Mouse (Mus musculus): ENCODE measurements around the gene Ptprg. TPM values are rescaled to one million over a fixed set of nuclear protein-coding genes. Genes with fewer than 3 reads are reported as not detected.
A peak's percentile ranks its signal among the peaks of the same experiment; 100 is the strongest.

Gene Ptprg
- polyA plus RNA-seq, 1 experiment from 2014 or later: 1.5 TPM

DNA sequence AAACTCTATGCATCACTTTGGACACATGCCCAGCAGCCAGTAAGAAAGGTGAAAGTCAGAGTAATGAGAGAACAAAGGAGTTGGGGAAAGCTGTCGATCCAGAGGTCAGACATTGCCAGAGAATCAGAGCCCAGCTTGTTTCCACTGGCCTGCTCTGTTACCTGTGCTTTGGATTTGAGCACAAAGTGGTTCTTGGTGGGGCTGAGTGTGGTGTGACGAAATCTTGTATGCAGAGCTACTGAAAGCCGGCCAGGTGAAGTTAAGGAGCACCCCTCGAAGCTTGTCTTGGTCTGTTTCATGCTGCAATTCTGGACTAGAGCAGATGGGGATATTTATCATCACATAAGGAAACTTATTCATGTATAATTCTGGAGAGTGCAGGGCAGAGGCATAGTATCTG, 145.5 kb downstream of the Ptprg start:
- WGBS (ENCODE audit: insufficient replicate concordance): 56% methylated on average over 4 of the region's 4 CpGs

DNA sequence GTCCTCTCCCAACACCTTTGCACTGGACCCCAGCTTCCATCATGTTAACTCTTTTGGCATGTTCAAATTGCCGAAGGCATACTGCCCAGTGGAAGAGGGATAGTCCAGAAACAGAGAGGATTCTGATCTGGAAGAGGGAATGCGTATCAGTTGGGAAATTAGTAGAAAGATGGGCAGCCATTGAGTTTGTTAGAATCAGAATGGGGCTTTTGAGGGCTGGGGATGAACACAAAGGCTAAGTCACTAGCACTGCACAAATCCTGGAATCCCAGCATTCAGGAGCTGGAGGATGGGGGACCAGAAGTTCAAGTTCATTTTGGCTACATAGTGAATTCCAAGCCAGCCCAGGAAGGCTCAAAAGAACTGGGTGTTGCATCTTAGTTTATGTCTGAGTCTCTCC, 146.3 kb downstream of the Ptprg start:
- Histone ChIP-seq H3K9me3 (replicated peaks; ENCODE audit: control insufficient read depth, low read length) (no peaks in the 10 kb centered on the region), H3K4me1 (ENCODE audit: control insufficient read depth, low read depth, low read length) (no peaks in the 10 kb centered on the region; the same call in 1 of the 2 replicates), H3K27me3 (ENCODE audit: control insufficient read depth, insufficient read depth, low read depth, low read length) (no peaks in the 10 kb centered on the region), H3K4me3 (ENCODE audit: low read depth, low read length) (no peak overlapping the region), H3K9ac (ENCODE audit: low read depth, low read length) (no peak overlapping the region), H3K4me2 (ENCODE audit: low read depth, low read length) (no peak overlapping the region), H3K36me3 (ENCODE audit: control insufficient read depth, insufficient read depth) (no peaks in the 10 kb centered on the region), H3K27ac (ENCODE audit: low read length) (no peak overlapping the region)
- WGBS (ENCODE audit: insufficient replicate concordance): 67% methylated on average over 2 of the region's 2 CpGs
- no peak for ATAC-seq (ENCODE audit: low read depth)

More for the DNA sequence above, 145.5 kb downstream of the Ptprg start:
- Histone ChIP-seq H3K9me3 (replicated peaks; ENCODE audit: control insufficient read depth, low read length) (no peaks in the 10 kb centered on the region), H3K9ac (ENCODE audit: low read depth, low read length) (no peak overlapping the region), H3K27ac (ENCODE audit: low read length) (no peak overlapping the region), H3K27me3 (ENCODE audit: control insufficient read depth, insufficient read depth, low read depth, low read length) (no peaks in the 10 kb centered on the region), H3K4me3 (ENCODE audit: low read depth, low read length) (no peak overlapping the region), H3K4me2 (ENCODE audit: low read depth, low read length) (no peak overlapping the region), H3K36me3 (ENCODE audit: control insufficient read depth, insufficient read depth) (no peaks in the 10 kb centered on the region), H3K4me1 (ENCODE audit: control insufficient read depth, low read depth, low read length) (no peaks in the 10 kb centered on the region; the same call in 1 of the 2 replicates)
- ATAC-seq (ENCODE audit: low read depth): no peak

GRCm38 (mm10) chr14:11701516-11702249, 148.4 kb downstream of the Ptprg start:
- Histone ChIP-seq H3K9me3 (replicated peaks; ENCODE audit: control insufficient read depth, low read length) (no peaks in the 10 kb centered on the region), H3K4me1 (ENCODE audit: control insufficient read depth, low read depth, low read length) (no peaks in the 10 kb centered on the region; the same call in 1 of the 2 replicates), H3K4me2 (ENCODE audit: low read depth, low read length) (no peak overlapping the region), H3K36me3 (ENCODE audit: control insufficient read depth, insufficient read depth) (no peaks in the 10 kb centered on the region), H3K9ac (ENCODE audit: low read depth, low read length) (no peak overlapping the region), H3K4me3 (ENCODE audit: low read depth, low read length) (no peak overlapping the region), H3K27me3 (ENCODE audit: control insufficient read depth, insufficient read depth, low read depth, low read length) (no peaks in the 10 kb centered on the region), H3K27ac (ENCODE audit: low read length) (no peak overlapping the region)
- peak; percentile 64 for ATAC-seq (ENCODE audit: low read depth)
- 54% methylated on average over 9 of the region's 9 CpGs for WGBS (ENCODE audit: insufficient replicate concordance)

- H3K4me1 ChIP-seq (ENCODE audit: control insufficient read depth, low read depth, low read length): no peaks in the 10 kb centered on the region; the same call in 1 of the 2 replicates
- H3K4me2 ChIP-seq (ENCODE audit: low read depth, low read length): no peak overlapping the region
- no peaks in the 10 kb centered on the region for H3K36me3 ChIP-seq (ENCODE audit: control insufficient read depth, insufficient read depth)
- no peaks in the 10 kb centered on the region for H3K27me3 ChIP-seq (ENCODE audit: control insufficient read depth, insufficient read depth, low read depth, low read length)
- no peak overlapping the region for H3K27ac ChIP-seq (ENCODE audit: low read length)
- no peak overlapping the region for H3K9ac ChIP-seq (ENCODE audit: low read depth, low read length)
- ATAC-seq (ENCODE audit: low read depth): no peak
- H3K4me3 ChIP-seq (ENCODE audit: low read depth, low read length): no peak overlapping the region
- no peaks in the 10 kb centered on the region for H3K9me3 ChIP-seq (replicated peaks; ENCODE audit: control insufficient read depth, low read length)
- WGBS (ENCODE audit: insufficient replicate concordance): 52% methylated on average over 11 of the region's 11 CpGs
These were observed 149.6 kb downstream of the Ptprg start for GRCm38 (mm10) chr14:11702770-11703477.

GRCm38 (mm10) chr14:11704871-11705270, 151.5 kb downstream of the Ptprg start:
- H3K9me3 ChIP-seq (replicated peaks; ENCODE audit: control insufficient read depth, low read length): no peaks in the 10 kb centered on the region
- no peak for ATAC-seq (ENCODE audit: low read depth)
- H3K36me3 ChIP-seq (ENCODE audit: control insufficient read depth, insufficient read depth): no peaks in the 10 kb centered on the region
- no peak overlapping the region for H3K4me3 ChIP-seq (ENCODE audit: low read depth, low read length)
- H3K9ac ChIP-seq (ENCODE audit: low read depth, low read length): no peak overlapping the region
- no peak overlapping the region for H3K27ac ChIP-seq (ENCODE audit: low read length)
- 46% methylated on average over 2 of the region's 2 CpGs for WGBS (ENCODE audit: insufficient replicate concordance)
- H3K4me2 ChIP-seq (ENCODE audit: low read depth, low read length): no peak overlapping the region
- no peaks in the 10 kb centered on the region for H3K27me3 ChIP-seq (ENCODE audit: control insufficient read depth, insufficient read depth, low read depth, low read length)
- no peaks in the 10 kb centered on the region; the same call in 1 of the 2 replicates for H3K4me1 ChIP-seq (ENCODE audit: control insufficient read depth, low read depth, low read length)

- no peak overlapping the region for H3K4me3 ChIP-seq (ENCODE audit: low read depth, low read length)
- no peak for ATAC-seq (ENCODE audit: low read depth)
- H3K36me3 ChIP-seq (ENCODE audit: control insufficient read depth, insufficient read depth): no peaks in the 10 kb centered on the region
- H3K27ac ChIP-seq (ENCODE audit: low read length): no peak overlapping the region
- no peaks in the 10 kb centered on the region for H3K4me1 ChIP-seq (ENCODE audit: control insufficient read depth, low read depth, low read length)
- H3K27me3 ChIP-seq (ENCODE audit: control insufficient read depth, insufficient read depth, low read depth, low read length): no peaks in the 10 kb centered on the region
- no peak overlapping the region for H3K4me2 ChIP-seq (ENCODE audit: low read depth, low read length)
- no peak overlapping the region for H3K9ac ChIP-seq (ENCODE audit: low read depth, low read length)
- WGBS (ENCODE audit: insufficient replicate concordance): 23% methylated on average over 2 of the region's 2 CpGs
- no peaks in the 10 kb centered on the region for H3K9me3 ChIP-seq (replicated peaks; ENCODE audit: control insufficient read depth, low read length)
These were observed 156.0 kb downstream of the Ptprg start for GRCm38 (mm10) chr14:11709352-11709751.

- no peaks in the 10 kb centered on the region for H3K27me3 ChIP-seq (ENCODE audit: control insufficient read depth, insufficient read depth, low read depth, low read length)
- no peak for ATAC-seq (ENCODE audit: low read depth)
- WGBS (ENCODE audit: insufficient replicate concordance): 49% methylated on average over 8 of the region's 8 CpGs
- H3K9me3 ChIP-seq (replicated peaks; ENCODE audit: control insufficient read depth, low read length): no peaks in the 10 kb centered on the region
- no peak overlapping the region for H3K4me3 ChIP-seq (ENCODE audit: low read depth, low read length)
- H3K4me1 ChIP-seq (ENCODE audit: control insufficient read depth, low read depth, low read length): no peaks in the 10 kb centered on the region
- no peaks in the 10 kb centered on the region for H3K36me3 ChIP-seq (ENCODE audit: control insufficient read depth, insufficient read depth)
- no peak overlapping the region for H3K27ac ChIP-seq (ENCODE audit: low read length)
- no peak overlapping the region for H3K9ac ChIP-seq (ENCODE audit: low read depth, low read length)
- no peak overlapping the region for H3K4me2 ChIP-seq (ENCODE audit: low read depth, low read length)
These were observed 156.5 kb downstream of the Ptprg start for GRCm38 (mm10) chr14:11709798-11710197.

DNA sequence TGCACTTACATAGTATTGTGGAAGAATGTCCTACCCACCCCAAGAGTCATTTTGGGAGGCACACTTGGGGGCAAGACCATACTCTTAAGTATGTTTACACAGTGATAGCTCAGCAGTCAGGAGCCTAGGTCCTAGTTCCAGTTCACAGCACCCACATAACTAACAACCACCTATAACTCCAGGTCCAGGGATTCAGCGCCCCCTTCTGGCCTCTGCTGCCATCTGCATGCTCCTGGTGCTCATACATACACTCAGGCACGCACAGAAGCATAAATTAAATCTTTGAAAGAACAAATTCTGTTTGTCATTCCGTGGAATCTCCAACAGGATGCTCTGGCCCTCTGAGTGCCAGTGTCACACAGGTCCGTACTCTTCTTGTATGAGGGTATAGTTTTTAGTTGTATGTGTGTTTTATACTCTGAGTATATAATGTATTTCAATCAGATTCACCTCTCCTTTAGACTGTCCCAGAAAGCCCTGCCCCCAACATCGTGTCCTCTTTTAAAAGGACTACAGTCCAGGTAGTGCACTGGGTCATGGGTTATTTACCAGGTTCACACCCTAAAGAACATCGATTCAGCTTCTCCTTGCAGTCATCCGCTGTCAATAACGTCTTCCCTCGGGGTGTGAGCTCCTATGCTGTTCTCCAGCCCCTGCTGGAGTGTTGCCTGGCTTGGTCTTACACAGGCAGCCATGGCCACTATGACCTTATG, 157.2 kb downstream of the Ptprg start:
- 67% methylated on average over 9 of the region's 9 CpGs for WGBS (ENCODE audit: insufficient replicate concordance)
- no peaks in the 10 kb centered on the region for H3K4me1 ChIP-seq (ENCODE audit: control insufficient read depth, low read depth, low read length)
- no peaks in the 10 kb centered on the region for H3K27me3 ChIP-seq (ENCODE audit: control insufficient read depth, insufficient read depth, low read depth, low read length)
- no peak overlapping the region for H3K9ac ChIP-seq (ENCODE audit: low read depth, low read length)
- H3K36me3 ChIP-seq (ENCODE audit: control insufficient read depth, insufficient read depth): no peaks in the 10 kb centered on the region
- H3K4me3 ChIP-seq (ENCODE audit: low read depth, low read length): no peak overlapping the region
- no peak overlapping the region for H3K4me2 ChIP-seq (ENCODE audit: low read depth, low read length)
- no peaks in the 10 kb centered on the region for H3K9me3 ChIP-seq (replicated peaks; ENCODE audit: control insufficient read depth, low read length)
- no peak overlapping the region for H3K27ac ChIP-seq (ENCODE audit: low read length)
- ATAC-seq (ENCODE audit: low read depth): no peak

DNA sequence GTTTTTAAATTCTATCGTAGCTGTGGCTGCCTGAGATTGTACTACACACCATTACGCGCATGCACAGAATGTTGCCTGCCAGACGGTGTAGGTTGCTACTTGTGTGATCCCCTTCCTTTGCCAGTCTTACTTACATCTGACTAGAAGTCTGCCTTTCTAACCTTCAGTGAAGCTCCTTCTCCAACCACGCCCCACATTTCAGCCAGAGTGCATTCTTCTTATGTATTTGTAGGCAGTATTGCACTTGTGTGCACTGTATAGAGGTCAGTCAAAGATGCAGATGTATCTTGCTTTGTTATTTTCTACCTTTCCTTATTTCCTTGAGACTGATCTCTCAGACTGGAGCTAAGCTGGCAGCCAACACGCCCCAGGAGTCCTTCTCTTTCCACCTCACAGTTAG, 158.8 kb downstream of the Ptprg start:
- Histone ChIP-seq H3K36me3 (ENCODE audit: control insufficient read depth, insufficient read depth) (no peaks in the 10 kb centered on the region), H3K4me3 (ENCODE audit: low read depth, low read length) (no peak overlapping the region), H3K4me1 (ENCODE audit: control insufficient read depth, low read depth, low read length) (no peaks in the 10 kb centered on the region), H3K9ac (ENCODE audit: low read depth, low read length) (no peak overlapping the region), H3K27ac (ENCODE audit: low read length) (no peak overlapping the region), H3K27me3 (ENCODE audit: control insufficient read depth, insufficient read depth, low read depth, low read length) (no peaks in the 10 kb centered on the region), H3K9me3 (replicated peaks; ENCODE audit: control insufficient read depth, low read length) (no peaks in the 10 kb centered on the region), H3K4me2 (ENCODE audit: low read depth, low read length) (no peak overlapping the region)
- no peak for ATAC-seq (ENCODE audit: low read depth)
- WGBS (ENCODE audit: insufficient replicate concordance): 65% methylated on average over 6 of the region's 6 CpGs
